Mouse (Mus musculus) C2C12 (cell line): ENCODE measurements around the gene Mylk4. TPM values are rescaled to one million over a fixed set of nuclear protein-coding genes. Genes with fewer than 3 reads are reported as not detected.

Experiments
- H3K27me3 ChIP-seq: one replicate; pipeline ENCODE4 v1.6.1; 2011; ENCODE audit not compliant: control insufficient read depth, insufficient read depth, insufficient read length
- H3K36me3 ChIP-seq: one replicate; pipeline ENCODE4 v1.6.1; 2011; ENCODE audit not compliant: control insufficient read depth, insufficient read depth
- H3K4me3 ChIP-seq: one replicate; pipeline ENCODE4 v1.5.1; 2011; ENCODE audit warnings: mild to moderate bottlenecking, control low read depth; ENCODE audit not compliant: poor library complexity, insufficient read depth, severe bottlenecking
- H3K79me2 ChIP-seq: one replicate; pipeline ENCODE4 v1.6.1; 2011; ENCODE audit not compliant: control insufficient read depth, insufficient read depth
- H3K79me3 ChIP-seq: one replicate; pipeline ENCODE4 v1.6.1; 2011; ENCODE audit warnings: low read depth, control low read depth
- H3ac ChIP-seq: one replicate; pipeline ENCODE3; 2011; ENCODE audit warnings: low read depth; ENCODE audit not compliant: control insufficient read depth, insufficient read length
- CEBPB ChIP-seq: IDR thresholded peaks from one replicate; pipeline ENCODE4 v1.6.1; 2011; ENCODE audit warnings: low read depth, mild to moderate bottlenecking, control low read depth, moderate library complexity
- CTCF ChIP-seq: IDR thresholded peaks from one replicate; pipeline ENCODE4 v1.5.1; 2011; ENCODE audit not compliant: control insufficient read depth, insufficient read depth, insufficient read length
- FOSL1 ChIP-seq: IDR thresholded peaks from one replicate; pipeline ENCODE4 v1.8.0; 2011; ENCODE audit warnings: mild to moderate bottlenecking, low read length; ENCODE audit not compliant: poor library complexity, insufficient read depth, severe bottlenecking
- MAX ChIP-seq: IDR thresholded peaks from one replicate; pipeline ENCODE4 v1.6.1; 2011; ENCODE audit warnings: mild to moderate bottlenecking, control low read depth
- MYOD1 ChIP-seq: IDR thresholded peaks from one replicate; pipeline ENCODE4 v1.6.1; 2011; ENCODE audit warnings: low read depth; ENCODE audit not compliant: control insufficient read depth, insufficient read length
- MYOG ChIP-seq: IDR thresholded peaks from one replicate; pipeline ENCODE4 v1.6.1; 2011; ENCODE audit not compliant: control insufficient read depth, insufficient read length; ENCODE audit errors: extremely low read depth
- USF1 ChIP-seq: IDR thresholded peaks from one replicate; pipeline ENCODE4 v1.6.1; 2011; ENCODE audit warnings: low read depth, mild to moderate bottlenecking, control low read depth, moderate library complexity
- polyA plus RNA-seq: library from polyadenylated mRNA; unstranded; fragments of >200 nt; fragmentation: generic; extraction: Trizol; gene quantifications from one replicate; pipeline ENCODE4 v1.2.1, GENCODE M21; 2012; ENCODE audit warnings: missing spikeins

The Mylk4 gene
- polyA plus RNA-seq, 1 experiment: 15.0 TPM

DNA sequence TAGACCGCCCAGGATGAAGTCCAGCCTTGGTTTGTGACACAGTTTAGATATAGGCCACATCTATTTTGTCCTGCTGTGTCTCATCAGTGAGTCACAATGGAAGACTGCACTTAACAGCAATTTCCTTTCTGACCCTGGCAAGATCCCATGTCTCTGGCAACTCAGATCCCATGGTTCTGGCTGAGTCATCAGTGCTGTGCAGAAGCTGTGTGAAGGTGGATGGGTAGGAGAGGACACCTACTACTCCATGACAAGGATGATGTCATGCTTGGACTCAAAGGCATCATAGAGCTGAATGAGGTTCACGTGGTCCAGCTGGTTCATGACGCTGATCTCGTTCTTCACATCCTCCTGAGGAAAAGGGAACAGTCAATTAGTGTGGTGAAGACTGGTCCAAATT lies 62.0 kb downstream of the Mylk4 start:
- H3K27me3 ChIP-seq: no peaks in the 10 kb centered on the region
- no peak overlapping the region for H3ac ChIP-seq
- H3K36me3 ChIP-seq: no peaks in the 10 kb centered on the region
- no peak overlapping the region for H3K4me3 ChIP-seq
- H3K79me3 ChIP-seq: no peaks in the 10 kb centered on the region
- no peaks in the 10 kb centered on the region for H3K79me2 ChIP-seq
- TF ChIP-seq MAX (no peak), USF1 (peak; percentile 81), FOSL1 (peak; percentile 83)

- TF ChIP-seq MAX (no peak), CTCF (no peak), FOSL1 (no peak), MYOD1 (no peak), MYOG (no peak), CEBPB (no peak), USF1 (no peak)
- Histone ChIP-seq H3K36me3 (no peaks in the 10 kb centered on the region), H3K4me3 (no peak overlapping the region), H3ac (no peak overlapping the region), H3K27me3 (no peaks in the 10 kb centered on the region), H3K79me3 (no peaks in the 10 kb centered on the region), H3K79me2 (no peaks in the 10 kb centered on the region)
Measured at GRCm38 (mm10) chr13:32719284-32719683, 64.5 kb downstream of the Mylk4 start.

GRCm38 (mm10) chr13:32717709-32718108 lies 66.0 kb downstream of the Mylk4 start:
- Histone ChIP-seq H3K36me3 (no peaks in the 10 kb centered on the region), H3K79me2 (no peaks in the 10 kb centered on the region), H3K27me3 (no peaks in the 10 kb centered on the region), H3K4me3 (no peak overlapping the region), H3ac (no peak overlapping the region), H3K79me3 (no peaks in the 10 kb centered on the region)
- TF ChIP-seq MAX (no peak), USF1 (no peak), CEBPB (no peak), FOSL1 (no peak), MYOD1 (no peak)

DNA sequence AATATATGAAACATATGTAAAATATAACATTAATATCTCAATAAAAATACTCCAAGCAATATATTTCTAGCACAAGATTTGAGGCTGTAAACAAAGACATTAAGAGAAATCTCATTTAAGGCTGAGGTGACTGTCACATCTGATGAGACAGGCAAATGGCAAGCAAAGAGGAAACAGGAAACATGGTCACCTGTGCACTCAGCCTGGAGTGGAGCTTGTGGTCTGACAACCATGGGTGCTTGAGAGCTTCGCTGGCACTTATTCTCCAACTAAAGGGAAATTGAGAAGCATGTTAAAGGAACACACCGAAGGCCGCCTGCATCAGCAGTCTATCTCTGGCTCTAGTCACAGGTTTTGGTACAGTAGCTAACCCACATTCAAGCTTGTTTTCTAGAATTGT lies 71.2 kb downstream of the Mylk4 start:
- TF ChIP-seq FOSL1 (no peak), CTCF (no peak), MYOG (no peak), MYOD1 (no peak), CEBPB (no peak), USF1 (no peak), MAX (no peak)
- Histone ChIP-seq H3K27me3 (no peaks in the 10 kb centered on the region), H3K79me3 (no peaks in the 10 kb centered on the region), H3ac (no peak overlapping the region), H3K4me3 (no peak overlapping the region), H3K79me2 (no peaks in the 10 kb centered on the region), H3K36me3 (no peaks in the 10 kb centered on the region)

DNA sequence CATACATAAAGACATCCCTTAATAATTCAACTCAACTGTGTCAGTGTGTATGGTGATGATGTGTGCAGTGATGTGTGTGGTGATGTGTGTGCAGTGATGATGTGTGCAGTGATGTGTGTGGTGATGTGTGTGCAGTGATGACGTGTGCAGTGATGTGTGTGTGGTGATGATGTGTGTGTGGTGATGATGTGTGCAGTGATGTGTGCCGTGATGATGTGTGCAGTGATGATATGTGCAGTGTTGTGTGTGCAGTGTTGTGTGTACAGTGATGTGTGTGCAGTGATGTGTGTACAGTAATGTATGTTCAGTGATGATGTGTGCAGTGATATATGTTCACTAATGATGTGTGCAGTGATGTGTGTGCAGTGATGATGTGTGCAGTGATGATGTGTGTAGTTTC lies 75.9 kb downstream of the Mylk4 start:
- H3ac ChIP-seq: no peak overlapping the region
- no peaks in the 10 kb centered on the region for H3K79me3 ChIP-seq
- H3K27me3 ChIP-seq: no peaks in the 10 kb centered on the region
- no peaks in the 10 kb centered on the region for H3K79me2 ChIP-seq
- TF ChIP-seq MAX (no peak), CTCF (no peak), CEBPB (no peak)
- no peaks in the 10 kb centered on the region for H3K36me3 ChIP-seq
- H3K4me3 ChIP-seq: no peak overlapping the region

- TF ChIP-seq USF1 (no peak), FOSL1 (no peak), MAX (no peak), MYOD1 (no peak), CTCF (no peak), CEBPB (no peak), MYOG (no peak)
- no peaks in the 10 kb centered on the region for H3K79me2 ChIP-seq
- H3K27me3 ChIP-seq: no peaks in the 10 kb centered on the region
- no peak overlapping the region for H3K4me3 ChIP-seq
- H3K36me3 ChIP-seq: no peaks in the 10 kb centered on the region
- no peaks in the 10 kb centered on the region for H3K79me3 ChIP-seq
- no peak overlapping the region for H3ac ChIP-seq
Measured at GRCm38 (mm10) chr13:32706651-32707288, 77.0 kb downstream of the Mylk4 start.
